Mouse (Mus musculus) myocyte (in vitro differentiated cells): Measurements from ENCODE around the gene Frmpd2. TPM values are rescaled to one million over a fixed set of nuclear protein-coding genes. Genes with fewer than 3 reads are reported as not detected.
"Not testable (repeated sequence)": the region's sequence is repeated elsewhere in the genome, so short reads cannot be mapped to it uniquely, and the experiment has no call there.

ENCODE experiments used
- H3K27me3 ChIP-seq: one replicate; pipeline ENCODE4 v1.6.1; 2011; ENCODE audit not compliant: control insufficient read depth, insufficient read depth, insufficient read length
- H3K36me3 ChIP-seq: one replicate; pipeline ENCODE4 v1.6.1; 2011; ENCODE audit not compliant: control insufficient read depth, insufficient read depth
- H3K4me2 ChIP-seq: one replicate; pipeline ENCODE4 v1.6.1; 2011; ENCODE audit warnings: low read depth, control low read depth
- H3K4me3 ChIP-seq: one replicate; pipeline ENCODE4 v1.5.1; 2011; ENCODE audit warnings: mild to moderate bottlenecking, control low read depth, moderate library complexity
- H3K79me2 ChIP-seq: one replicate; pipeline ENCODE4 v1.6.1; 2011; ENCODE audit not compliant: control insufficient read depth, insufficient read depth
- H3ac ChIP-seq: one replicate; pipeline ENCODE4 v1.6.1; 2011; ENCODE audit not compliant: control insufficient read depth, insufficient read length
- CEBPB ChIP-seq: IDR thresholded peaks from 2 replicates; pipeline ENCODE4 v1.6.1; 2011; ENCODE audit warnings: mild to moderate bottlenecking, moderate library complexity; ENCODE audit not compliant: poor library complexity, insufficient read depth, severe bottlenecking
- E2F4 ChIP-seq: IDR thresholded peaks from one replicate; pipeline ENCODE4 v1.6.1; 2011; ENCODE audit warnings: mild to moderate bottlenecking, control low read depth, moderate library complexity; ENCODE audit not compliant: insufficient read depth
- MAX ChIP-seq: IDR thresholded peaks from one replicate; pipeline ENCODE4 v1.6.1; 2011; ENCODE audit warnings: low read depth, mild to moderate bottlenecking, control low read depth
- MYOD1 ChIP-seq, 3 experiments: IDR thresholded peaks; one replicate each; pipeline ENCODE4 v1.6.1; 2011; ENCODE audit warnings: control low read depth in 2 of 3, low read depth in 2 of 3, mild to moderate bottlenecking in 2 of 3, moderate library complexity in 1 of 3; ENCODE audit not compliant: insufficient read length in 2 of 3, control insufficient read depth in 1 of 3
- MYOG ChIP-seq, 3 experiments: IDR thresholded peaks; one replicate each; pipeline ENCODE4 v1.6.1; 2011; ENCODE audit warnings: control low read depth in 2 of 3, low read depth in 2 of 3, mild to moderate bottlenecking in 2 of 3; ENCODE audit not compliant: insufficient read length in 2 of 3, control insufficient read depth in 1 of 3, insufficient read depth in 1 of 3
- POLR2A ChIP-seq: IDR thresholded peaks from one replicate; pipeline ENCODE4 v1.6.1; 2011; ENCODE audit warnings: low read depth, mild to moderate bottlenecking, control low read depth, moderate library complexity; ENCODE audit not compliant: insufficient read length
- POLR2AphosphoS2 ChIP-seq: IDR thresholded peaks from one replicate; pipeline ENCODE4 v1.6.1; 2011; ENCODE audit warnings: low read depth, control low read depth; ENCODE audit not compliant: insufficient read length
- REST ChIP-seq: IDR thresholded peaks from one replicate; pipeline ENCODE4 v1.6.1; 2011; ENCODE audit warnings: mild to moderate bottlenecking, control low read depth, moderate library complexity; ENCODE audit not compliant: insufficient read depth, insufficient read length
- SRF ChIP-seq: IDR thresholded peaks from one replicate; pipeline ENCODE4 v1.6.1; 2011; ENCODE audit warnings: low read depth; ENCODE audit not compliant: control insufficient read depth, insufficient read length
- TCF12 ChIP-seq: IDR thresholded peaks from one replicate; pipeline ENCODE4 v1.6.1; 2011; ENCODE audit warnings: mild to moderate bottlenecking, control low read depth; ENCODE audit not compliant: poor library complexity, insufficient read depth, severe bottlenecking
- TCF3 ChIP-seq: IDR thresholded peaks from one replicate; pipeline ENCODE4 v1.6.1; 2011; ENCODE audit warnings: low read depth, control low read depth; ENCODE audit not compliant: insufficient read length
- USF1 ChIP-seq: IDR thresholded peaks from one replicate; pipeline ENCODE4 v1.6.1; 2011; ENCODE audit warnings: low read depth, mild to moderate bottlenecking, control low read depth, moderate library complexity
- polyA plus RNA-seq: library from polyadenylated mRNA; unstranded; fragments of >200 nt; fragmentation: generic; extraction: Trizol; gene quantifications from one replicate; pipeline ENCODE4 v1.2.1, GENCODE M21; 2012; ENCODE audit warnings: missing spikeins

Frmpd2 gene
- not detected for polyA plus RNA-seq

DNA sequence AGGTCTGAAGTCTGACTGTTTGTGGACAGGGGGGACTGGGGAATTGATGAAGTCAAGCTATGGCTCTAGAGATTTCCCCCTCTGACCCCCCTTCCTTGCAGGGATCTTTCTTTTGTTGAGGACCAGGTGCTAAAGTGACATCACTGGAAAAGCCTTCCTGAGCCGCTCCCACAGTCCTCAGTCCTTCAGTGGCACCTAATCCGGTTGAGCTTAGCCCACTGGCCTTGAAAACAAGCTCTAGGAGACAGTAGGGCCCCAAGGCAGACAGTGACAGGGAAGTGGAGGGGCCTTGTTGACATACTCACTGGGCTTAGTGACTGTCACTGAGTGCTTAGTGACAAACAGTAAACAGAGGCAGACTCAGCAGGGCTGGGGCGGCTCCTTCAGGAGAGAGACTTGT lies at the start of gene Frmpd2:
Gene Frmpd2, plus strand, starts transcription at position 366 of the 400 bp plus-strand sequence.
- H3ac ChIP-seq, result no peak within 1 kb of the TSS
- H3K79me2 ChIP-seq, result no peaks in the 10 kb centered on the region
- H3K4me3 ChIP-seq, result no peak within 1 kb of the TSS
- no peak for TF ChIP-seq MYOG (IDR thresholded peaks at IDR 0.05; ENCODE audit: control insufficient read depth in 1 of 3, insufficient read depth in 1 of 3, insufficient read length in 2 of 3, low read depth in 2 of 3)
- TF ChIP-seq MAX, result no peak
- no peak for TF ChIP-seq MYOD1 (IDR thresholded peaks at IDR 0.05; ENCODE audit: control insufficient read depth in 1 of 3, insufficient read length in 2 of 3, low read depth in 2 of 3)
- TF ChIP-seq SRF, result no peak
- no peak for TF ChIP-seq POLR2A
- TF ChIP-seq REST, result no peak
- no peak for TF ChIP-seq TCF12
- TF ChIP-seq CEBPB, result no peak
- no peak for TF ChIP-seq USF1
- no peak for TF ChIP-seq POLR2AphosphoS2
- TF ChIP-seq E2F4, result no peak
- no peak for TF ChIP-seq TCF3
- H3K27me3 ChIP-seq, result peaks cover 34% of the 10 kb centered on the region
- H3K4me2 ChIP-seq, result no peak within 1 kb of the TSS
- H3K36me3 ChIP-seq, result no peaks in the 10 kb centered on the region

DNA sequence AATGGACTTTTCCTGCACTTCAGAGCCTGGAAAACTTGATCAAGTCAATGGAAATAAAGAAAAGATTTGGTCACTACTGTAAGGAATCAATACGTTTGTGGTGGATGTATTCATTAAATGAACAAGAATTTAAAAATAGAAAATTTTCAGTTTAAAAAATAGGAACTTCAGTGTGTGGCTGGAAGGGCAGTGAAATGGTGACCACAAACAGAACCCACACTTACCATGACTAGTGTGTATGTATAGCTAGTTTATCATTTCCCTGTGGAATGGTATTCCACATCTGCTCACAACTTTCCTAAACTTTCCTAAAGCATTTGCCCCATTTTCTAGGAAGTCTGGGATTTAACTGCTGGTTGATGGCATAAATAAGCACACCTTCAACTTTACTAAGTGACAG lies 48.5 kb upstream of the Frmpd2 start:
- H3K27me3 ChIP-seq, result no peaks in the 10 kb centered on the region
- no peak overlapping the region for H3K4me3 ChIP-seq
- no peak overlapping the region for H3K4me2 ChIP-seq
- no peak overlapping the region for H3ac ChIP-seq
- TF ChIP-seq POLR2A, result no peak
- TF ChIP-seq TCF3, result no peak
- TF ChIP-seq USF1, result no peak
- no peak for TF ChIP-seq MAX
- TF ChIP-seq SRF, result no peak
- TF ChIP-seq TCF12, result no peak
- no peak for TF ChIP-seq MYOD1 (IDR thresholded peaks at IDR 0.05; ENCODE audit: control insufficient read depth in 1 of 3, insufficient read length in 2 of 3, low read depth in 2 of 3)
- TF ChIP-seq POLR2AphosphoS2, result no peak
- no peak for TF ChIP-seq REST
- TF ChIP-seq MYOG (IDR thresholded peaks at IDR 0.05; ENCODE audit: control insufficient read depth in 1 of 3, insufficient read depth in 1 of 3, insufficient read length in 2 of 3, low read depth in 2 of 3), result no peak
- no peak for TF ChIP-seq CEBPB
- no peak for TF ChIP-seq E2F4
- H3K79me2 ChIP-seq, result peaks cover 80% of the 10 kb centered on the region
- H3K36me3 ChIP-seq, result no peaks in the 10 kb centered on the region

DNA sequence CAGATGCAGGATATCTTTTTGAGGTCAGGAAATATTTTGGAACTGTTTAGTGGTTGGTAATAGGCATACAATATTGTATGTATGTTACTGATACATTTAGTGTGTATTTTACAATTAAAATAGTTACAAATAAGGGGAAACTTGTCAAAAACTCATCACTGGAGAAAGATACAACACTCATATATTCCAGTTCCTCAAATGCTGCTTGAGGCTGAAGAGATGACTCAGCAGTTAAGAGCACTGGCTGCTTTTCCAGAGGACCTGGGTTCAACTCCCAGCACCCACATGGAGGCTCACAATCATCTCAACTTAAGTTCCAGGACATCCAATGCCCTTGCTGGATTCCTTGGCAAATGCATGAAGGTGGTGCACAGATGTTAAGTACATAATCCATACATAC lies 47.4 kb upstream of the Frmpd2 start:
- TF ChIP-seq POLR2AphosphoS2, result no peak
- no peak for TF ChIP-seq CEBPB
- TF ChIP-seq SRF, result no peak
- no peak for TF ChIP-seq USF1
- Histone ChIP-seq H3K36me3 (no peaks in the 10 kb centered on the region), H3ac (no peak overlapping the region), H3K79me2 (peaks cover 78% of the 10 kb centered on the region), H3K27me3 (no peaks in the 10 kb centered on the region), H3K4me3 (no peak overlapping the region), H3K4me2 (no peak overlapping the region)

DNA sequence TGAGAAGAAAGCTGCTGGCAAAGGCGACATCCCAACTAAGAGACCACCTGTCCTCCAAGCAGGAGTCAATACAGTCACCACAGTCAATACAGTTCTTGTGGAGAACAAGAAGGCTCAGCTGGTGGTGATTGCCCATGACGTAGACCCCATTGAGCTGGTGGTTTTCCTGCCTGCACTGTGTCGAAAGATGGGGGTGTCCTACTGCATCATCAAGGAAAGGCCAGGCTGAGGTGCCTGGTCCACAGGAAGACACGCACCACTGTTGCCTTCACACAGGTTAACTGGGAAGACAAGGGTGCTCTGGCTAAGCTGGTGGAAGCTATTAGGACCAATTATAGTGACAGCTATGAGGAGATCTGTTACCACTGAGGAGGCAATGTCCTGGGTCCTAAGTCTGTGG lies 39.0 kb upstream of the Frmpd2 start:
- H3ac ChIP-seq, H3K36me3 ChIP-seq, H3K4me3 ChIP-seq: not testable (repeated sequence)

DNA sequence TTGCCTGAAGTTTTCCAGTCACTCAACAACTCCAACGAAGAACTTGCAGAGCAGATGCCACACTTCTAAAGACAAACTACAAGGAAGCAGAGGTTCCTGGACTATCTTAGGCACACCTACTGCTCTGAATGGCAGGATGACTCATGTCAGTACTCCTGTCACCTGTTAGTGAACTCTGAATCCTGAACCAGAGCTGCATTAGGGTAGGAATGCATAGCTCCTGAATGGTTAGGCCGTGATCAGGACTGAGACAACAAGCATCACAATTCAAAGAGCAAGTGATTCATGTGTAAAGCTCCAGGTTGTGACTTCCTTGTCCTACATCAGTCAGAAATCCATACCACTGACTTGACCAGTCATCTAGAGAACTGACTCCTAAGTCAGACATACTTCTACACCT lies 27.7 kb upstream of the Frmpd2 start:
- TF ChIP-seq MAX, result no peak
- no peak for TF ChIP-seq CEBPB
- TF ChIP-seq TCF3, result no peak
- no peak for TF ChIP-seq MYOG (IDR thresholded peaks at IDR 0.05; ENCODE audit: control insufficient read depth in 1 of 3, insufficient read depth in 1 of 3, insufficient read length in 2 of 3, low read depth in 2 of 3)
- TF ChIP-seq REST, result no peak
- no peak for TF ChIP-seq POLR2AphosphoS2
- no peak for TF ChIP-seq POLR2A
- no peak for TF ChIP-seq E2F4
- no peak overlapping the region for H3ac ChIP-seq

More for the DNA sequence above, 39.0 kb upstream of the Frmpd2 start:
- peaks cover 65% of the 10 kb centered on the region for H3K79me2 ChIP-seq
- H3K27me3 ChIP-seq, H3K4me2 ChIP-seq: not testable (repeated sequence)

DNA sequence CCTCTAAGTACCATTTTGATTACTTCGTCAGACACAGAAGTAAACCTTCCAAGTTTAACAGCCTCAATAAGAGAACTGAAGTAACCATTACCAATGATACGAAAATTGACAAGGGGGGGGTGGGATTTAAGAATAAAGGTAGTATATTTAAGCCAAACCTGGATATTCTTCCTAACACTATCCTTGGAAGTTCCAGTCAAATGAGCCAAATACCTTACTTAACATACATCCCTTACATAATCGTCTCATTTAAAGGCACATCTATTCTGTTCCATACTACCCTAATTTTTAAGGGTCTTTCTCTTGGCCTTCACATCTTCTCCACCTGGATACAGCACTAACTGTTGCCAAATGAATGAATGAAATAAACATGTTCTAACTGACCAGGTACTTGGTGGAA lies 25.5 kb upstream of the Frmpd2 start:
- no peak for TF ChIP-seq REST
- no peak for TF ChIP-seq E2F4
- TF ChIP-seq CEBPB, result no peak
- no peak for TF ChIP-seq TCF3
- TF ChIP-seq POLR2A, result no peak
- H3K4me2 ChIP-seq, result peak overlapping the region; percentile 81
- peak overlapping the region; percentile 40 for H3K4me3 ChIP-seq
- peaks cover 53% of the 10 kb centered on the region for H3K79me2 ChIP-seq
- H3K27me3 ChIP-seq, result peaks cover 9% of the 10 kb centered on the region
- no peaks in the 10 kb centered on the region for H3K36me3 ChIP-seq
- H3ac ChIP-seq, result peak overlapping the region; percentile 24

More for the DNA sequence above, 27.7 kb upstream of the Frmpd2 start:
- no peaks in the 10 kb centered on the region for H3K27me3 ChIP-seq
- H3K4me2 ChIP-seq, result no peak overlapping the region
- H3K79me2 ChIP-seq, result peaks cover 75% of the 10 kb centered on the region
- peaks cover under 1% of the 10 kb centered on the region for H3K36me3 ChIP-seq
- H3K4me3 ChIP-seq, result no peak overlapping the region
